Mouse (Mus musculus) fibroblast of lung, adult 2 months (primary cell): ENCODE data around the gene Smim13.
"Not testable (repeated sequence)": the region's sequence is repeated elsewhere in the genome, so short reads cannot be mapped to it uniquely, and the experiment has no call there.

Source experiments
- DNase-seq: peaks from one replicate; pipeline ENCODE4 v3.0.0-alpha.2; 2011; ENCODE audit warnings: low read depth

Smim13 gene

GRCm38 (mm10) chr13:41249538-41250317, at the start of gene Smim13:
Gene Smim13, plus strand, starts transcription at chr13:41249844.
- DNase-seq = peak; percentile 93

- no peak for DNase-seq
Observed at GRCm38 (mm10) chr13:41200861-41201260, 48.8 kb upstream of the Smim13 start.

DNA sequence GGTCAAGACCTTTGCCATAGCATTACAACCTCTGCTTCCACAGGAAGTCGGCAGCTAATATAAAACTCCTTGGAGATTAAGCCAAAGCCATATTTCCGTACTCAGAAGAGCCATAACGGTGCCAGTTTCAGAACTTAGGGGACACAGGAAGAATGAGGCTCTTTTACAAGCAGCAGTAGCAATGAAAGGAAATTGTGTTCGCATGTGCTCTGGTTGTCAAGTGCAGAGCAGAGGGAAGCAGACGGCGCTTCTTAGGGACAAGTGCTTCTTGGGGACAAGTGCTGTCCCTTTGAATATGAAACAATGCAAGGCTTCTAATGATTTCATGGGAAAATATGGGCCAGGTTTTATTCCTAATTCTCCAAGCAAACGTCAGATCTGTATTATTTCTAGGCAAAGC, 46.4 kb upstream of the Smim13 start:
- DNase-seq = no peak

DNA sequence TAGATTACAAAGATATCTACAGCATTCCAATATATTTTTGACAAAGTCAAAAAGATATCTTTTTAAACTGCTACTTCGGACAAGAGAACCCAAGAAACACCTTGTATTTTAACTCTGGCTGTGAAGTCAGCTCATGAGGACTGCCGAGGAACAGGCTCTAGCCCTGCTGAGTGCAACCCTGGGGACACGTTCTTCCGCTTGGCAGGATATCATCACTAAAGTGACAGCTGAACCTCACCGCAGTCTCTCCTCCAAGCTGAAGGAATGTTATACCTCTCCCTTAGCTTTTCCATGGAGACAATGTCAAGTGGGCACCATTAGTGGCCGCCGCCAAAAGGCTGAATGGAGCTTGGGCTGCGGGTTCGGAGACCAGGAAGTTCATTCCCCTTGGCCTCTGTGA, 46.0 kb upstream of the Smim13 start:
- DNase-seq = no peak

- DNase-seq = not testable (repeated sequence)
Observed at GRCm38 (mm10) chr13:41205568-41205967, 44.1 kb upstream of the Smim13 start.

- DNase-seq = no peak
Observed at GRCm38 (mm10) chr13:41206241-41206640, 43.4 kb upstream of the Smim13 start.

DNA sequence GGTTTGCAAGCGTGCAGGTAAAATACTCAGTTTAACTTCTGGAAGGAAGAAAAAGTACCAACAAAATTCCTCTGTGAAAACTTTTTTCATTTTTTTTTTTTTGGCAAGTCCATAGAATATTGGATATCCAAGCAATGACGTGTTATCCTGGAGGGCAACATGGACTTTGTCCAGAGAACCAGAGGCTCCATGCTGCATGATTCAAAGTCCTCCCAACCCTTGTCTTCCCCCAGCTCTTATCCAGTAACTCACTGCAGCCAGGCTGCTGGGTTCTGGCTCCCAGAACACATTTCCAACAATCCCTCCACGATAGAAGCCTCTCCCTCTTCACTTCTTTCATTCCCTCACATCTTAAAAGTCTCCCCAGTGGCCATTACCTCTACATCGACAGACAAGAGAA, 38.4 kb upstream of the Smim13 start:
- no peak for DNase-seq

DNA sequence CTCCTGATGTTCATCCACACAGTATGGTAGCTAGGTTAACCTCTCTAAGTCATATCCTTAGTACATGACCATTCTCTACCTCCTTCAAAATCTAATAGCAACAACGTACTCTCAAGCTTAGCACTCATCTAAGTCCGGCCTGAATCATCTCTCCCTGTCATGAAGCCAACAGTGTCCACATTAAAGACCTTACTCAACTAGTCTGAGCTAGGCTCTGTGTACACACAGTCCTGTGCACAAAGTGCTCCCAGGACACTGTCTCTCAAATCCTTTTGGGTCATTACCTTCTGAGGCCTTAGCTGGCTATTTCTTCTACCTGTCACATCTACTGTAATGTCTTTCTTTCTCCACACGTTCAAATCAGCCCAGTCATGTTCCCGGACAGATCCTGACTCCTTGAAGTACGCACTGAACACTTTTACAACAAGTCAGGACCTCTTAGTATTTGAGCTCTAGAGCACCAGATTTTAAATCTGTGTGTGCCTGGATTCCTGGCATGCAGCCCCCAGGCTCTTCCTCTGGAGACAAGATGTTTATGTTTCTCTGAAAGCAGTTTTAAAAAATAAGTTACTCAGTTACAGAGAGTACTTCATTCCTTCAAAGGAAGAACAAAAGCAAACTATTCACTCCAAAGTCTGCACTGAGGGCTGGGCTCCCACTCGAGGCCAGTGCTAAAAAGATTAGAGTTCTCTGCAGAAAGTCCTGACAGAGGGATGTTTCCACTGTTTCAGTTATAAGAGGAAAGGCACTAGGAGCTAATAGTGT, 36.9 kb upstream of the Smim13 start:
- DNase-seq = no peak

DNA sequence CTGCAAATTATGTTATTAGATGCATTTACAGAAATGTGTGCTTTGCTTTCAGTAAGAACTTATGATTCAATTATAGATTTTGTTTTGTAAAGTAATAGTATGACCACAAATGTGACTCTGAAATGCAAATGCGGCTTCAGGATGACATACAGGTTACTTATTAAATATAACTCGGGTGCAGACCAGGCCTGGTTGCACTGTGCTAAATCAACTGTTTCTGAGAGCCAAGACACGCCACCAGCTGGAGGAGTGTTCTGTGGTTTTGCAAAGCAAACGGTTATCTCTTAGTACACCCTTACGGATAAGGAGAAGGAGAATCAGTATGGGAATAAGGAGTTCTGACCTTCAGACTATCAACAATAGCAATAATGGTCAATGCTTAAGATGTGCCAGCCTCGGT, 34.0 kb upstream of the Smim13 start:
- DNase-seq = no peak

GRCm38 (mm10) chr13:41216236-41216635, 33.4 kb upstream of the Smim13 start:
- DNase-seq = no peak

- DNase-seq = no peak
Observed at GRCm38 (mm10) chr13:41219056-41219455, 30.6 kb upstream of the Smim13 start.

DNA sequence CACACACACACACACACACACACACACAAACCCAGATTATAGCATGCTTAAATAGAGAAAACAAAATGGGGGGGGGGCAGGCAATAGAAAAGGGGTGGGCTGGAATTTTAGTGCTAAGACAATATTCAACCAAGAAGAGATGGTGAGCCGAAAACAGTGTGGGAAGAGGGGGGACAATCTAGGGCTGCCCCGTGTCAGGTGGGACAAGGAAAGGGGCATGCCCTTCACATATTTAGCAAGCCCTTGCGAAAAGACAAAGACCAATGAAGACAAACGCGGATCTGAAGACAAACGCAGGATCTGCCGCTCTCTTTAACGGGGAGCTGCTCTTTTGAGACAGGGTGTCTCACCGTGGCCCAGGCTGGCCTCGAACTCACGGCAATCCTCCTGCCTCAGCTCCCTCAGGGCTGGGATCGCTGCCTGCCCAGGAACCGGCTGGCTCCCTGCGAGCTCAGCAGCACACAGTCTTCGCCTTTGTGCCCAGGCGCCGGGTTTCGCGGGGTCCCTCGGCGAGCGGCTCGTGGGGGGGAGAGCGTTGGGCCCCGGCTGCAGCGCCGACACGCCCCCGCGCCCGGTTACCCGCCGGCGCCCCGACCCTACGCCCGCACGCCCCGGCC, 29.8 kb upstream of the Smim13 start:
- no peak for DNase-seq

- no peak for DNase-seq
Observed at GRCm38 (mm10) chr13:41220304-41220834, 29.3 kb upstream of the Smim13 start, which contains the start of gene Elovl2. Gene Elovl2, minus strand, starts transcription at chr13:41220405.

DNA sequence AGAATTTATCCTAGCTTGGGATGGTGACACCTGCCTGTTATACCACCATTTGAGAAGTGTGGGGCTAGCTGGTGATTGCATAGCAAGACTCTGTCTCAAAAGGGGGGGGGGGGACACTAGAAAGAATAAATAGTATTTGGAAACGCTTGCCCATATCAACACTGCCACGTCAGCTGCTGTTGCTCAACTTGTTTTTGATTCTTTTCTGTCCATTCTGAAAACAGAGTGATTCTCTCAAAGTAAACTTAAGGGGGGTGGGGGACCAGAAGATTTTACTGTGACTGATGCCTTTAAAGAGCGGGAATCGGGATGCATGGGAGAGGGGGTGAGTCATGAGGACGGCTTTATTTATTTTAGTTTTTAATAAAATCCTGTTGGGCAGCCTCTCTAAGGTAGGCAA, 23.1 kb upstream of the Smim13 start:
- DNase-seq = no peak

GRCm38 (mm10) chr13:41228060-41228459, 21.6 kb upstream of the Smim13 start:
- no peak for DNase-seq

DNA sequence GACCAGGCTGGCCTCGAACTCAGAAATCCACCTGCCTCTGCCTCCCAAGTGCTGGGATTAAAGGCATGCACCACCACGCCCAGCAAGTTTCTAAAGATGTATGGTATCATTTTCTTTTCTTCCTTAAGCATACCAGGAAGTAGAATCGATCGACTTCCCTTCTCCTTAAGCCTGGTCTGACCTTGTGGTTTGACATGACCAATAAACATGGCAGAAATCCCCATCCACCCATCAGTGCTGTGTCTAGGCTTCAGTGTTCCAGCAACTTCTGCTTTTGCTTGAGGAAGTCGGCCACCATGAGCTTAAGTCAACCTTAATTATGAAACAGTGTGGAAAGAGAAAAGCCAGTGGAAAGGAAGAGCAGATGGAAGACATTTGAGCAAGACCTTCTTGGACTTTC, 19.4 kb upstream of the Smim13 start:
- DNase-seq = no peak

GRCm38 (mm10) chr13:41231389-41231983, 18.2 kb upstream of the Smim13 start:
- DNase-seq = no peak

- no peak for DNase-seq
Observed at GRCm38 (mm10) chr13:41232209-41232608, 17.4 kb upstream of the Smim13 start.

DNA sequence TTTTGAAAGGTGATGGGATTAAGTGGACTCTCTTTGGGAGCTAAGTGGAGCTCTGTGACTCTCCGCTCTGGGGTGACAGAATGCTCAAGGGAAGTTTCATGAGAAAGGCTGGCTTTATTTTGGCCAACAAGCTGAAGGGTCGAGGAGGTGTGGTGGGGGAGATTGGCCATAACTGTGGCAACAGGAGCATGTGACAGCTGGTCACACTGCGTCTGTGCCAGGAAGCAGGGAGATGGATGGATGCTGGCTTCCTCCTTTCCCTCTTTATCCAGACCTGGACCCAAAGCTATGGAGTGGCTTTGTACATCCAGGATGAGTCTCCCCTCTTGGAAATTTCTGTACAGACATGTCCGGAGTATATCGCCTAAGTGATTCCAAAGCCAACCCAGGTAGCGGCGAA, 16.4 kb upstream of the Smim13 start:
- no peak for DNase-seq

- no peak for DNase-seq
Observed at GRCm38 (mm10) chr13:41235181-41235580, 14.5 kb upstream of the Smim13 start.

DNA sequence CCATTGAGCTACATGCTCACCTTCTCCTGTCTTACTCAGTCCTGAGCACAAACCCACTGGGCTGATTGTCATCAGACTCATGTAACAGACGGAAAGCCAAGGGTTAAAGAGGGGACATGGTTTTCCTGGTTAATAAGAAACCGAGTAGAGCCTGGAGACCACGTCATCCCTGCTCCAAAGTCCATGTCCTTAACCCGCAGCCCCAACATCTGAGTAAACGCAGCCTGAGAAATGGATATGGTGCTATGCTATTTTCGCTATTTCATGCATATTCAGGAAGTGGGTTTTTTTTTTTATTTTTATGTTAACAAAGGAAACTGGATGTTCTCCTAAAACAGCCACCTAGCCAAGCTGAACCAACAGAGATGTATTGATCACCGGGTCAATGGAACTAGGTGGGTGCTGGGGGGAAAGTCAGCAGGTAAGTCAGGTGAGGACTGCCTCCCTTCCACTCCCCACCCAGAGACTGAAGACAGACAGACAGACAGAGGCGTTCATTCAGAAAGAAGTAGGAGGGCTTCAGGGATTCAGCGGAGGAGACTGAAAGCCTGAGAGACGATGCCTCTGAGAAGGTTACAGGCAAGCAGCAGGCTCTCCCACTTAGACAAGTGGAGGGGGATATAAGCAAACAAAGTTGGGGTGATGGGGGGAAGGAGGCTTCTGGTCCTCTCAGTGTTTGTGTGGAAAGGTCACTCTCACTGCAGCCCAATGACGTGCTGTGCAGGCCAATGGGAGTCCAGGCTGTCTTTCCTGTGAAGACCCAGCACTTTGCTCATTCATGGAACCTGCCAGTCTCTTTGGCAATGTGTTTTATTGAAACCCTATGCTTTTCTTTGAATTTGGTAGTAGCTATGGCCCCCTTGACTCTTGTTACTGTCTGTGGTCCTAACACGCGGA, 13.6 kb upstream of the Smim13 start:
- no peak for DNase-seq
